9 mouse cellular contexts compared by ENCODE assay signal in genomic region chrX:53976273-53977135, GRCm38 (mm10).
A peak's percentile ranks its signal among the peaks of the same experiment; 100 is the strongest.
DNase-seq lines count a peak whose midpoint lies in the region; ATAC-seq lines count a peak whose summit lies in the region.
"Had no signal": no experiment of that assay in that cellular context is flagged by ENCODE, and none has a peak within 500 bp of the region (broad histone marks: within the 10 kb centered on the region; RNA-seq: fewer than 3 reads in every experiment).

No protein-coding gene starts in this region.

- peak overlapping the region; percentile 64 for H3K4me2 ChIP-seq in hindbrain, embryonic 11.5 days (replicated peaks; ENCODE audit: low read depth, low read length)
- peak overlapping the region; percentile 66 for H3K4me2 ChIP-seq in midbrain, embryonic 11.5 days

- no peaks in the 10 kb centered on the region for H3K9me3 ChIP-seq in hindbrain, embryonic 11.5 days (ENCODE audit: control insufficient read depth, low read length)
- H3K9me3 ChIP-seq in midbrain, embryonic 11.5 days (ENCODE audit: control insufficient read depth, low read length): no peaks in the 10 kb centered on the region

- 15% methylated on average over 33 of the region's 42 CpGs for WGBS in hindbrain, embryonic 11.5 days
- 16% methylated on average over 36 of the region's 42 CpGs for WGBS in midbrain, embryonic 11.5 days

- no peak overlapping the region for H3K9ac ChIP-seq in hindbrain, embryonic 11.5 days (ENCODE audit: low read depth, low read length)
- H3K9ac ChIP-seq in midbrain, embryonic 11.5 days (ENCODE audit: low read length): no peak overlapping the region

- H3K27ac ChIP-seq in hindbrain, embryonic 11.5 days (ENCODE audit: low read depth, low read length): no peak overlapping the region
- no peak overlapping the region for H3K27ac ChIP-seq in midbrain, embryonic 11.5 days (ENCODE audit: low read depth, low read length)

- DNase-seq in ES-CJ7 (ENCODE audit: low read depth, low spot score): peak; percentile 2
- DNase-seq in Muller cell, postnatal 12 days (ENCODE audit: inconsistent ontology term): peak; percentile 0
- DNase-seq in hindbrain, embryonic 11.5 days (ENCODE audit: low spot score): peak; percentile 24
- DNase-seq in midbrain, embryonic 11.5 days (ENCODE audit: low spot score, missing footprints): peak; percentile 93
- no peak for DNase-seq in right cerebral cortex, adult 2 months (ENCODE audit: low spot score in 2 of 2)
- DNase-seq in kidney, postnatal 25 days: no peak
- DNase-seq in thymus, adult 18-20 months: no peak
- DNase-seq: adrenal gland, postnatal 36 days; left cerebral cortex, postnatal 4 days had no signal

- peak overlapping the region; percentile 28 for H3K4me3 ChIP-seq in hindbrain, embryonic 11.5 days (ENCODE audit: low read depth, low read length)
- peak overlapping the region; percentile 34 for H3K4me3 ChIP-seq in midbrain, embryonic 11.5 days (ENCODE audit: low read depth, low read length)

- no peaks in the 10 kb centered on the region for H3K36me3 ChIP-seq in hindbrain, embryonic 11.5 days (ENCODE audit: control insufficient read depth, insufficient read depth, low read length)
- H3K36me3 ChIP-seq in midbrain, embryonic 11.5 days (ENCODE audit: control insufficient read depth, insufficient read depth, low read length): no peaks in the 10 kb centered on the region

- H3K4me1 ChIP-seq in hindbrain, embryonic 11.5 days (replicated peaks; ENCODE audit: control insufficient read depth, insufficient read depth, low read length): no peaks in the 10 kb centered on the region
- H3K4me1 ChIP-seq in midbrain, embryonic 11.5 days (ENCODE audit: control insufficient read depth, insufficient read depth, low read length): no peaks in the 10 kb centered on the region

- H3K27me3 ChIP-seq in hindbrain, embryonic 11.5 days (ENCODE audit: control insufficient read depth, insufficient read depth, low read length): no peaks in the 10 kb centered on the region; the same call in 1 of the 2 replicates
- H3K27me3 ChIP-seq in midbrain, embryonic 11.5 days (ENCODE audit: control insufficient read depth, insufficient read depth, low read length): no peaks in the 10 kb centered on the region

- ATAC-seq in hindbrain, embryonic 11.5 days (ENCODE audit: low FRiP score): peak; percentile 63
- ATAC-seq in midbrain, embryonic 11.5 days (ENCODE audit: low FRiP score): peak; percentile 73

Comparison
In these comparisons a context has a peak if more than half of its experiments do, and no peak if none do; other contexts are left out.
1. DNase-seq: peak in ES-CJ7 (single experiment), Muller cell, postnatal 12 days (single experiment), hindbrain, embryonic 11.5 days (single experiment) and midbrain, embryonic 11.5 days (single experiment); none in right cerebral cortex, adult 2 months (0 of 2), kidney, postnatal 25 days (0 of 2) and thymus, adult 18-20 months (0 of 2).